Comparison of ENCODE assay signal across 10 mouse cellular contexts in genomic region chr19:43546337-43547117, GRCm38 (mm10). TPM values are rescaled to one million over a fixed set of nuclear protein-coding genes. Genes with fewer than 3 reads are reported as not detected.
DNase-seq lines count a peak whose midpoint lies in the region; ATAC-seq and TF ChIP-seq lines count a peak whose summit lies in the region.
"Had no signal": no experiment of that assay in that cellular context is flagged by ENCODE, and none has a peak within 500 bp of the region (broad histone marks: within the 10 kb centered on the region; RNA-seq: fewer than 3 reads in every experiment).

No protein-coding gene starts in this region.

- no peak overlapping the region for H3K9ac ChIP-seq in hindbrain, embryonic 14.5 days
- H3K9ac ChIP-seq in midbrain, embryonic 16.5 days (ENCODE audit: low read depth, low read length), result 0 out of 2 replicates have a peak overlapping the region, but pooled peaks have one; percentile 10

- H3K9me3 ChIP-seq in hindbrain, embryonic 14.5 days (ENCODE audit: control insufficient read depth, low read length), result no peaks in the 10 kb centered on the region
- no peaks in the 10 kb centered on the region for H3K9me3 ChIP-seq in midbrain, embryonic 16.5 days (replicated peaks; ENCODE audit: control insufficient read depth, low read length, poor library complexity, severe bottlenecking)

- H3K27ac ChIP-seq in hindbrain, embryonic 14.5 days, result no peak overlapping the region
- H3K27ac ChIP-seq in midbrain, embryonic 16.5 days (ENCODE audit: low read length), result no peak overlapping the region
- H3K27ac ChIP-seq in left cerebral cortex, adult 2 months, result no peak overlapping the region

- 0 out of 2 replicates have a peak overlapping the region, but pooled peaks have one; percentile 3 for H3K4me3 ChIP-seq in hindbrain, embryonic 14.5 days (replicated peaks; ENCODE audit: low read length)
- no peak overlapping the region for H3K4me3 ChIP-seq in midbrain, embryonic 16.5 days (ENCODE audit: low read depth, low read length)
- H3K4me3 ChIP-seq in left cerebral cortex, adult 2 months, result no peak overlapping the region

- H3K4me1 ChIP-seq in hindbrain, embryonic 14.5 days (replicated peaks; ENCODE audit: control insufficient read depth, insufficient read depth, low read length), result peaks cover 12% of the 10 kb centered on the region
- H3K4me1 ChIP-seq in midbrain, embryonic 16.5 days (ENCODE audit: control insufficient read depth, insufficient read depth, low read length), result peaks cover 9% of the 10 kb centered on the region

- no peak; the same call in 1 of the 2 replicates for ATAC-seq in hindbrain, embryonic 14.5 days (ENCODE audit: low FRiP score)
- no peak for ATAC-seq in midbrain, embryonic 16.5 days
- no peak for ATAC-seq in monocyte, adult 5-6 weeks (replicated peaks; ENCODE audit: insufficient number of reproducible peaks, low FRiP score, low TSS enrichment, poor library complexity, severe bottlenecking)

- no peak for TF ChIP-seq CTCF in left cerebral cortex, adult 2 months (IDR thresholded peaks at IDR 0.05)

- intact Hi-C loops in left cerebral cortex, adult 2 months (cut with DNase I), result no loop called here

- DNase-seq in R1 (ENCODE audit: low read depth, low spot score), result peak; percentile 40
- peak; percentile 66 for DNase-seq in embryo, embryonic 11 days
- DNase-seq in hindbrain, embryonic 14.5 days (ENCODE audit: low spot score), result no peak
- no peak for DNase-seq in left cerebral cortex, adult 2 months (ENCODE audit: extremely low spot score in 1 of 2, low spot score in 2 of 2)
- DNase-seq in B cell, adult 2 months, result no peak
- DNase-seq: gastrocnemius, postnatal 14 days; kidney, postnatal 25 days; lung, postnatal 4 days had no signal

- WGBS in hindbrain, embryonic 14.5 days, result 6% methylated on average over 19 of the region's 19 CpGs
- WGBS in midbrain, embryonic 16.5 days, result 7% methylated on average over 19 of the region's 19 CpGs

- H3K27me3 ChIP-seq in hindbrain, embryonic 14.5 days (ENCODE audit: control insufficient read depth, insufficient read depth, low read length), result no peaks in the 10 kb centered on the region
- peaks cover 4% of the 10 kb centered on the region; the same call in 1 of the 2 replicates for H3K27me3 ChIP-seq in midbrain, embryonic 16.5 days (ENCODE audit: control insufficient read depth, insufficient read depth, low read depth, low read length)

- H3K4me2 ChIP-seq in hindbrain, embryonic 14.5 days (replicated peaks), result peak overlapping the region; percentile 39
- peak overlapping the region; percentile 39 for H3K4me2 ChIP-seq in midbrain, embryonic 16.5 days (ENCODE audit: low read length)

- no peaks in the 10 kb centered on the region for H3K36me3 ChIP-seq in hindbrain, embryonic 14.5 days (replicated peaks; ENCODE audit: control insufficient read depth, insufficient read depth)
- no peaks in the 10 kb centered on the region for H3K36me3 ChIP-seq in midbrain, embryonic 16.5 days (ENCODE audit: control insufficient read depth, insufficient read depth, low read length)

RNA-seq across cellular contexts. Expression of gene Got1, which starts 22.1 kb away (rescaled TPM):
- polyA plus RNA-seq in hindbrain, embryonic 14.5 days (2014; fragmentation: Nextera tagmentation; extraction: Ambion mirVana), result 81.7 and 91.6 TPM in 2 replicates
- polyA plus RNA-seq in midbrain, embryonic 16.5 days (2015; fragmentation: Nextera tagmentation; extraction: Ambion mirVana), result 107 and 113 TPM in 2 replicates
- 100 to 1,000 TPM; 361 to 390 TPM for total RNA-seq in left cerebral cortex, adult 2 months (2021)
- total RNA-seq in monocyte, adult 5-6 weeks (2017), result 8.9 to 15.1 TPM (median 11.3 TPM) in 3 replicates

Comparison
In these comparisons a context has a peak if more than half of its experiments do, and no peak if none do; other contexts are left out.
1. DNase-seq: peak in R1 (single experiment) and embryo, embryonic 11 days (single experiment); none in hindbrain, embryonic 14.5 days (single experiment), left cerebral cortex, adult 2 months (0 of 2) and B cell, adult 2 months (0 of 2).
2. RNA of gene Got1, which starts 22.1 kb away (total RNA-seq): 361 to 390 TPM in left cerebral cortex, adult 2 months; 8.9 to 15.1 TPM in monocyte, adult 5-6 weeks; every median in the first group is over 10 times any median in the second.